Mouse (Mus musculus): ENCODE measurements around the gene Ppp1r17. TPM values are rescaled to one million over a fixed set of nuclear protein-coding genes. Genes with fewer than 3 reads are reported as not detected.

The Ppp1r17 gene
- polyA plus RNA-seq, 1 experiment: not detected

- no peak overlapping the region for H3K27ac ChIP-seq (ENCODE audit: insufficient read depth, low read depth, low read length)
- no peak for TF ChIP-seq POLR2A (IDR thresholded peaks at IDR 0.05; ENCODE audit: borderline replicate concordance, low read depth, low read length)
- TF ChIP-seq CTCF (IDR thresholded peaks at IDR 0.05; ENCODE audit: low read depth, low read length): no peak
- no peaks in the 10 kb centered on the region for H3K4me1 ChIP-seq (ENCODE audit: control insufficient read depth, insufficient read depth, low read length)
- H3K4me3 ChIP-seq (ENCODE audit: insufficient read depth, low read length): no peak overlapping the region
These were observed 59.1 kb downstream of the Ppp1r17 start for GRCm38 (mm10) chr6:56076378-56076805.

Other genes with a start within 250 kb of the Ppp1r17 start
- gene Itprid1, start 180.6 kb upstream of the Ppp1r17 start, polyA plus RNA-seq (2012; ENCODE audit: insufficient read depth, insufficient read length, missing spikeins): not detected in 2 replicates